Mouse (Mus musculus) heart, adult 2 months (tissue): ENCODE data around the gene Cep55.

Experiments used
- CTCF ChIP-seq: fragments of 200-600 bp; IDR thresholded peaks from 2 replicates; pipeline ENCODE4 v1.8.1; 2022; ENCODE audit warnings: antibody characterized with exemption, mild to moderate bottlenecking, moderate library complexity
- EP300 ChIP-seq: fragments of 200-500 bp; IDR thresholded peaks from 2 replicates; pipeline ENCODE4 v1.6.1; 2011; ENCODE audit warnings: low read depth, low read length, control low read depth; ENCODE audit not compliant: insufficient read depth
- POLR2A ChIP-seq: fragments of 200-500 bp; IDR thresholded peaks from 2 replicates; pipeline ENCODE4 v1.6.1; 2011; ENCODE audit warnings: mild to moderate bottlenecking, low read depth, low read length, control low read depth; ENCODE audit not compliant: insufficient read depth

- TF ChIP-seq POLR2A (no peak), CTCF (no peak), EP300 (no peak)
These were observed 12.5 kb upstream of the Cep55 start for GRCm38 (mm10) chr19:38042261-38042722.
